Mouse (Mus musculus) cerebellum, adult 2 months (tissue): ENCODE measurements around the gene Eml4.

Experiments used
- CTCF ChIP-seq: fragments of 200-500 bp; IDR thresholded peaks from 2 replicates; pipeline ENCODE4 v1.5.1; 2011; ENCODE audit warnings: low read depth, mild to moderate bottlenecking, control low read depth, low read length, moderate library complexity, borderline replicate concordance; ENCODE audit not compliant: insufficient read depth
- POLR2A ChIP-seq: fragments of 200-500 bp; IDR thresholded peaks from 2 replicates; pipeline ENCODE4 v1.6.1; 2011; ENCODE audit warnings: low read length, control low read depth, borderline replicate concordance; ENCODE audit not compliant: insufficient read depth

- no peak for TF ChIP-seq CTCF
- no peak for TF ChIP-seq POLR2A
These were observed 394 bp downstream of the Eml4 start for GRCm38 (mm10) chr17:83351119-83351531.
